8 mouse cellular contexts compared by ENCODE assay signal in genomic region chr8:95852290-95852689, GRCm38 (mm10). TPM values are rescaled to one million over a fixed set of nuclear protein-coding genes. Genes with fewer than 3 reads are reported as not detected.
A peak's percentile ranks its signal among the peaks of the same experiment; 100 is the strongest.
DNase-seq lines count a peak whose midpoint lies in the region; ATAC-seq and TF ChIP-seq lines count a peak whose summit lies in the region.

No protein-coding gene starts in this region.

- H3K4me1 ChIP-seq in brown adipose tissue, adult 24 weeks (ENCODE audit: control insufficient read depth, insufficient read depth, insufficient read length, low read length), result peaks cover 6% of the 10 kb centered on the region
- H3K4me1 ChIP-seq in heart, embryonic 13.5 days, result peaks cover 16% of the 10 kb centered on the region
- H3K4me1 ChIP-seq in kidney, embryonic 16.5 days (ENCODE audit: insufficient read depth, low read length), result peaks cover 10% of the 10 kb centered on the region
- no peaks in the 10 kb centered on the region for H3K4me1 ChIP-seq in stomach, postnatal 0 days (replicated peaks; ENCODE audit: control insufficient read depth, insufficient read depth)

- H3K9ac ChIP-seq in heart, embryonic 13.5 days, result peak overlapping the region; percentile 89
- H3K9ac ChIP-seq in kidney, embryonic 16.5 days (replicated peaks; ENCODE audit: low read length), result no peak overlapping the region
- no peak overlapping the region for H3K9ac ChIP-seq in stomach, postnatal 0 days (ENCODE audit: low read length)

- H3K27me3 ChIP-seq in heart, embryonic 13.5 days (replicated peaks), result no peaks in the 10 kb centered on the region
- no peaks in the 10 kb centered on the region for H3K27me3 ChIP-seq in kidney, embryonic 16.5 days (ENCODE audit: insufficient read depth, low read length)
- no peaks in the 10 kb centered on the region for H3K27me3 ChIP-seq in stomach, postnatal 0 days (ENCODE audit: control insufficient read depth, insufficient read depth, low read length)

- peak overlapping the region; percentile 90 for H3K4me2 ChIP-seq in heart, embryonic 13.5 days
- peak overlapping the region; percentile 86 for H3K4me2 ChIP-seq in kidney, embryonic 16.5 days (replicated peaks; ENCODE audit: low read depth, low read length)
- H3K4me2 ChIP-seq in stomach, postnatal 0 days (replicated peaks; ENCODE audit: low read depth), result peak overlapping the region; percentile 83

- peaks cover 7% of the 10 kb centered on the region for H3K36me3 ChIP-seq in heart, embryonic 13.5 days
- peaks cover 6% of the 10 kb centered on the region; the same call in 1 of the 2 replicates for H3K36me3 ChIP-seq in kidney, embryonic 16.5 days (ENCODE audit: insufficient read depth, low read length)
- H3K36me3 ChIP-seq in stomach, postnatal 0 days (ENCODE audit: control insufficient read depth, insufficient read depth, low read length), result no peaks in the 10 kb centered on the region

- H3K9me3 ChIP-seq in heart, embryonic 13.5 days, result no peaks in the 10 kb centered on the region
- H3K9me3 ChIP-seq in kidney, embryonic 16.5 days (ENCODE audit: low read length), result no peaks in the 10 kb centered on the region
- no peaks in the 10 kb centered on the region for H3K9me3 ChIP-seq in stomach, postnatal 0 days (ENCODE audit: control insufficient read depth, low read length)

- TF ChIP-seq CTCF in stomach, postnatal 0 days (IDR thresholded peaks at IDR 0.05; ENCODE audit: low read depth), result peak; percentile 33

- no peak for ATAC-seq in heart, embryonic 13.5 days (ENCODE audit: extremely low read depth, insufficient number of reproducible peaks, low FRiP score, low TSS enrichment)
- peak; percentile 10; the same call in 1 of the 2 replicates for ATAC-seq in kidney, embryonic 16.5 days (ENCODE audit: low FRiP score, low TSS enrichment)
- peak; percentile 68 for ATAC-seq in stomach, postnatal 0 days (ENCODE audit: low FRiP score, low TSS enrichment)

- TF ChIP-seq EP300 in stomach, postnatal 0 days (optimal IDR thresholded peaks at IDR 0.05), result no peak

- peak overlapping the region; percentile 82 for H3K4me3 ChIP-seq in brown adipose tissue, adult 24 weeks (ENCODE audit: insufficient read depth, low read depth, low read length)
- H3K4me3 ChIP-seq in heart, embryonic 13.5 days, result peak overlapping the region; percentile 82
- peak overlapping the region; percentile 83 for H3K4me3 ChIP-seq in kidney, embryonic 16.5 days (ENCODE audit: low read length)
- H3K4me3 ChIP-seq in stomach, postnatal 0 days (ENCODE audit: low read depth, low read length), result no peak overlapping the region

- 0 out of 2 replicates have a peak overlapping the region, but pooled peaks have one; percentile 3 for H3K27ac ChIP-seq in brown adipose tissue, adult 24 weeks (replicated peaks; ENCODE audit: low read depth, low read length)
- no peak overlapping the region for H3K27ac ChIP-seq in heart, embryonic 13.5 days (replicated peaks)
- H3K27ac ChIP-seq in kidney, embryonic 16.5 days (ENCODE audit: low read length), result no peak overlapping the region; the same call in 1 of the 2 replicates
- no peak overlapping the region for H3K27ac ChIP-seq in stomach, postnatal 0 days (replicated peaks)

- WGBS in heart, embryonic 13.5 days, result 58% methylated on average over 4 of the region's 4 CpGs
- WGBS in kidney, embryonic 16.5 days, result 59% methylated on average over 4 of the region's 4 CpGs
- 43% methylated on average over 4 of the region's 4 CpGs for WGBS in stomach, postnatal 0 days

- DNase-seq in layer of hippocampus, adult 9-11 months, result peak; percentile 41
- no peak for DNase-seq in layer of hippocampus, adult 8-10 months (ENCODE audit: low spot score in 2 of 2)
- DNase-seq in lung, postnatal 25 days (ENCODE audit: low spot score), result peak; percentile 72
- peak; percentile 34 for DNase-seq in stomach, postnatal 0 days (ENCODE audit: low spot score)
- no peak for DNase-seq in thymus, postnatal 0 days (ENCODE audit: low spot score)

RNA-seq across cellular contexts. Expression of gene Slc38a7, which starts 1.0 kb away (rescaled TPM):
- total RNA-seq in layer of hippocampus, adult 8-10 months (2022), result 10 to 100 TPM; 29.0 to 32.8 (median 29.8) TPM
- 3.3 and 3.7 TPM in 2 replicates for polyA plus RNA-seq in brown adipose tissue, adult 24 weeks (2012; ENCODE audit: insufficient read depth, insufficient read length, missing spikeins)
- polyA plus RNA-seq in heart, embryonic 13.5 days (2015; fragmentation: Nextera tagmentation; extraction: Ambion mirVana), result 11.7 and 12.4 TPM in 2 replicates
- polyA plus RNA-seq in kidney, embryonic 16.5 days (2015; fragmentation: Nextera tagmentation; extraction: Ambion mirVana), result 19.2 and 19.7 TPM in 2 replicates
- 9.1 and 9.5 TPM in 2 replicates for polyA plus RNA-seq in stomach, postnatal 0 days (2015; fragmentation: Nextera tagmentation; extraction: Ambion mirVana)
- 6.4 and 6.9 TPM in 2 replicates for polyA plus RNA-seq in thymus, postnatal 0 days (2015; fragmentation: Nextera tagmentation; extraction: Ambion mirVana)

RNA-seq across cellular contexts. Expression of gene Sap18b, which starts 27.1 kb away (rescaled TPM):
- total RNA-seq in layer of hippocampus, adult 8-10 months (2022), result 100 to 1,000 TPM in 2 of 4 experiments, 10 to 100 TPM in 2; 63.0 to 115 (median 93.6) TPM
- 118 and 149 TPM in 2 replicates for polyA plus RNA-seq in brown adipose tissue, adult 24 weeks (2012; ENCODE audit: insufficient read depth, insufficient read length, missing spikeins)
- 255 and 274 TPM in 2 replicates for polyA plus RNA-seq in heart, embryonic 13.5 days (2015; fragmentation: Nextera tagmentation; extraction: Ambion mirVana)
- polyA plus RNA-seq in kidney, embryonic 16.5 days (2015; fragmentation: Nextera tagmentation; extraction: Ambion mirVana), result 303 and 308 TPM in 2 replicates
- polyA plus RNA-seq in stomach, postnatal 0 days (2015; fragmentation: Nextera tagmentation; extraction: Ambion mirVana), result 308 and 333 TPM in 2 replicates
- polyA plus RNA-seq in thymus, postnatal 0 days (2015; fragmentation: Nextera tagmentation; extraction: Ambion mirVana), result 437 and 462 TPM in 2 replicates

RNA-seq across cellular contexts. Expression of gene Got2, which starts 36.1 kb away (rescaled TPM):
- total RNA-seq in layer of hippocampus, adult 8-10 months (2022), result 100 to 1,000 TPM; 224 to 240 (median 236) TPM
- polyA plus RNA-seq in brown adipose tissue, adult 24 weeks (2012; ENCODE audit: insufficient read depth, insufficient read length, missing spikeins), result 17.1 and 21.0 TPM in 2 replicates
- polyA plus RNA-seq in heart, embryonic 13.5 days (2015; fragmentation: Nextera tagmentation; extraction: Ambion mirVana), result 322 and 326 TPM in 2 replicates
- 286 and 293 TPM in 2 replicates for polyA plus RNA-seq in kidney, embryonic 16.5 days (2015; fragmentation: Nextera tagmentation; extraction: Ambion mirVana)
- polyA plus RNA-seq in stomach, postnatal 0 days (2015; fragmentation: Nextera tagmentation; extraction: Ambion mirVana), result 95.8 and 101 TPM in 2 replicates
- polyA plus RNA-seq in thymus, postnatal 0 days (2015; fragmentation: Nextera tagmentation; extraction: Ambion mirVana), result 121 and 125 TPM in 2 replicates

RNA-seq across cellular contexts. Expression of gene Cnot1, which starts 45.0 kb away (rescaled TPM):
- 100 to 1,000 TPM; 116 to 162 (median 145) TPM for total RNA-seq in layer of hippocampus, adult 8-10 months (2022)
- polyA plus RNA-seq in brown adipose tissue, adult 24 weeks (2012; ENCODE audit: insufficient read depth, insufficient read length, missing spikeins), result 32.1 and 35.7 TPM in 2 replicates
- 42.8 and 47.4 TPM in 2 replicates for polyA plus RNA-seq in heart, embryonic 13.5 days (2015; fragmentation: Nextera tagmentation; extraction: Ambion mirVana)
- 76.6 and 89.6 TPM in 2 replicates for polyA plus RNA-seq in kidney, embryonic 16.5 days (2015; fragmentation: Nextera tagmentation; extraction: Ambion mirVana)
- 17.4 and 18.0 TPM in 2 replicates for polyA plus RNA-seq in stomach, postnatal 0 days (2015; fragmentation: Nextera tagmentation; extraction: Ambion mirVana)
- 45.2 and 48.8 TPM in 2 replicates for polyA plus RNA-seq in thymus, postnatal 0 days (2015; fragmentation: Nextera tagmentation; extraction: Ambion mirVana)

Comparison
In these comparisons a context has a peak if more than half of its experiments do, and no peak if none do; other contexts are left out.
1. DNase-seq: peak in layer of hippocampus, adult 9-11 months (single experiment), lung, postnatal 25 days (single experiment) and stomach, postnatal 0 days (single experiment); none in layer of hippocampus, adult 8-10 months (0 of 2) and thymus, postnatal 0 days (single experiment).
2. Peak in every context shown above with its lines, with median percentiles within 50 percentile points of each other: H3K4me2 ChIP-seq.